8 mouse cellular contexts compared by ENCODE assay signal in the genomic region with DNA sequence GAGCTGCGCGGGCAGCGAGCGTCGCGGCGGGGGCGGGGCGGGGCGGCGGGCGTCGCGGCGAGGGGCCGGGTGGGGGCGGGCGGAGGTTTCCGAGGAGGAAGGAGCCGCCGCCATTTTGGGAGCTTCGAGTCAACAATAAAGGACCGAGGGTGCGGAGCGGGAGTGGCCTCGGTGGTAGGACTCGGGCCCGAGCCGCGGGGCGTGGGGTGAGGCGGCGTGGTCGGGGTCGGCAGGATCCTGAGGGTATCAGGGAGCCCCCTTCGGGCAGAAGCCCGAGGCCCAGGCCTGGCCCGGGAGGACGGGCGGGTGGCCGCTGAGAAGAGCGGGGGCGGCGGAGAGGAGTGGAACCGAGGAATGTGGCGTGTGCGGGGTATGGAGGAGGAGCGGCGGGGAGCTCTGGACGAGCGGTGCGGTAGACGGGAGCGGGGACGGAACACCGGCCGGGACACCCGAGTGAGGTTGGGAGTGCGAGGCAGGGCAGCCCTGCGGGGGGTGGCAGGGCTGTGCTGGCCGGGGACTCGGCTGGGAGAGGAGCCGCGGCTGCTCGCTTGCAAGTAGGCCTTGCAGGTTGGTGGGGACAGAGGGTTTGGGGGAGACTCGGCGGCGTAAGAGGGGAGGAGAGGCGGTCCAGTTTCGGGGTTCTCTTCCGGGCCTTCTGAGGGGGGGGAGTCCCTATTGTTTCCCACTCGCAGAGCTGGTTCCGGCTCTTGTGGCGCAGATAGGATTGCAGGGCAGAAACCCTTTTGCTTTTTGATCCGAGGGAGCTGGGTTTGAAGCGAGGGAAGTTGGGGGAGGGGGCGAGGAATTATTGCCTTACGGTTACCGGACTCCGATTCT. TPM values are rescaled to one million over a fixed set of nuclear protein-coding genes. Genes with fewer than 3 reads are reported as not detected.
A peak's percentile ranks its signal among the peaks of the same experiment; 100 is the strongest.
DNase-seq lines count a peak whose midpoint lies in the region; TF ChIP-seq lines count a peak whose summit lies in the region.

A gene (plus strand): TSS at position 114 of the 837 bp plus-strand sequence.

- H3K9me3 ChIP-seq in megakaryocyte, embryonic 14.5 days = no peaks in the 10 kb centered on the region

- peaks cover 7% of the 10 kb centered on the region for H3K4me1 ChIP-seq in cortical plate, adult 2 months (ENCODE audit: control insufficient read depth, insufficient read depth, low read length)
- H3K4me1 ChIP-seq in megakaryocyte, embryonic 14.5 days = peaks cover 32% of the 10 kb centered on the region

- no peak for TF ChIP-seq CTCF in cortical plate, adult 2 months (IDR thresholded peaks at IDR 0.05; ENCODE audit: extremely low read depth, insufficient read depth, low read length)

- peak within 1 kb of the TSS; percentile 89 for H3K4me3 ChIP-seq in cortical plate, adult 2 months (ENCODE audit: insufficient read depth, low read length)
- H3K4me3 ChIP-seq in megakaryocyte, embryonic 14.5 days (replicated peaks) = peak within 1 kb of the TSS; percentile 97

- peak within 1 kb of the TSS; percentile 98 for H3K27ac ChIP-seq in cortical plate, adult 2 months (ENCODE audit: insufficient read depth, low read length)

- DNase-seq in adipocyte (ENCODE audit: low spot score) = peak; percentile 67
- peak; percentile 71 for DNase-seq in gastrocnemius, postnatal 10 days
- peak; percentile 91 for DNase-seq in induced T-regulatory cell, adult 2 months (ENCODE audit: low read depth)
- peak; percentile 60 to 64 for DNase-seq in left cerebral cortex, adult 8-10 months (ENCODE audit: low spot score in 2 of 2)
- peak; percentile 79 to 83 for DNase-seq in right cerebral cortex, postnatal 10 days (ENCODE audit: low spot score in 2 of 2)
- DNase-seq in urinary bladder, postnatal 25 days (ENCODE audit: low spot score) = peak; percentile 68

- no peaks in the 10 kb centered on the region for H3K27me3 ChIP-seq in megakaryocyte, embryonic 14.5 days (replicated peaks)

- H3K36me3 ChIP-seq in megakaryocyte, embryonic 14.5 days (replicated peaks; ENCODE audit: low read length) = peaks cover 47% of the 10 kb centered on the region

- TF ChIP-seq POLR2A in cortical plate, adult 2 months (IDR thresholded peaks at IDR 0.05; ENCODE audit: extremely low read depth, insufficient read depth, low read length) = no peak

RNA-seq across cellular contexts. Expression of the gene that starts here (rescaled TPM):
- polyA plus RNA-seq in cortical plate, adult 2 months (2012; rRNA removed) = 35.0 and 35.1 TPM in 2 replicates
- total RNA-seq in gastrocnemius, postnatal 10 days (2021) = 10 to 100 TPM; 72.0 to 78.9 TPM
- total RNA-seq in left cerebral cortex, adult 8-10 months (2022) = 100 to 1,000 TPM; 137 to 157 (median 145) TPM
- polyA plus RNA-seq in megakaryocyte, embryonic 14.5 days (2012; ENCODE audit: insufficient read depth, low replicate concordance) = 4.1 and 10.8 TPM in 2 replicates

Comparison
In these comparisons a context has a peak if more than half of its experiments do, and no peak if none do; other contexts are left out.
1. Peak in every context shown above with its lines: DNase-seq, H3K4me3 ChIP-seq and H3K27ac ChIP-seq.